Mouse (Mus musculus) liver, embryonic 11.5 days (tissue): ENCODE measurements around the gene Vwa8. TPM values are rescaled to one million over a fixed set of nuclear protein-coding genes. Genes with fewer than 3 reads are reported as not detected.

ENCODE experiments used
- ATAC-seq: fragments of 200-750 bp; cut with Nextera tagmentation; replicated peaks from 2 replicates; pipeline ENCODE4 v1.8.0; 2017; ENCODE audit warnings: moderate number of reproducible peaks, mild to moderate bottlenecking, moderate TSS enrichment, moderate library complexity; ENCODE audit not compliant: low FRiP score
- DNase-seq: peaks from one replicate; pipeline ENCODE4 v3.0.0-alpha.2; 2017; ENCODE audit warnings: low spot score
- H3K27ac ChIP-seq: fragments of 300-500 bp; sonication (generic); 2 replicates; pipeline ENCODE4 v1.5.1; 2014; ENCODE audit warnings: mild to moderate bottlenecking, low read depth, low read length, control low read depth
- H3K27me3 ChIP-seq: fragments of 300-500 bp; sonication (generic); replicated peaks from 2 replicates; pipeline ENCODE4 v1.6.1; 2014; ENCODE audit warnings: low read length, mixed read lengths; ENCODE audit not compliant: control insufficient read depth, insufficient read depth
- H3K36me3 ChIP-seq: fragments of 300-500 bp; sonication (generic); 2 replicates; pipeline ENCODE4 v1.6.1; 2014; ENCODE audit warnings: mild to moderate bottlenecking, low read length, moderate library complexity, mixed read lengths; ENCODE audit not compliant: control insufficient read depth, insufficient read depth
- H3K4me1 ChIP-seq: fragments of 300-500 bp; sonication (generic); replicated peaks from 2 replicates; pipeline ENCODE4 v1.6.1; 2014; ENCODE audit warnings: low read length, mixed read lengths; ENCODE audit not compliant: control insufficient read depth, insufficient read depth
- H3K4me2 ChIP-seq: fragments of 300-500 bp; sonication (generic); 2 replicates; pipeline ENCODE4 v1.6.1; 2014; ENCODE audit warnings: mild to moderate bottlenecking, control low read depth, moderate library complexity
- H3K4me3 ChIP-seq: fragments of 300-500 bp; sonication (generic); 2 replicates; pipeline ENCODE4 v1.5.1; 2014; ENCODE audit warnings: low read depth, low read length, control low read depth
- H3K9ac ChIP-seq: fragments of 300-500 bp; sonication (generic); 2 replicates; pipeline ENCODE4 v1.6.1; 2014; ENCODE audit warnings: low read depth, low read length, control low read depth
- H3K9me3 ChIP-seq: fragments of 300-500 bp; sonication (generic); 2 replicates; pipeline ENCODE4 v1.6.1; 2016; ENCODE audit warnings: low read length, inconsistent platforms, mixed read lengths; ENCODE audit not compliant: control insufficient read depth
- WGBS: fragments of 180-500 bp; shearing (Covaris S2); extraction: QIAGEN DNeasy Blood & Tissue Kit; methylation state at CpG from one replicate; pipeline ENCODE4 v1.1.7; 2014; 5-methylcytosine and 5-hydroxymethylcytosine counted together
- polyA plus RNA-seq: library from polyadenylated mRNA; unstranded; fragments of >200 nt; fragmentation: Nextera tagmentation; extraction: Ambion mirVana; gene quantifications from 2 replicates; pipeline ENCODE4 v1.2.1, GENCODE M21; 2014

The Vwa8 gene
- polyA plus RNA-seq, 1 experiment from 2014 or later: 12.6 TPM

- no peaks in the 10 kb centered on the region for H3K9me3 ChIP-seq
- WGBS: 85% methylated on average over 3 of the region's 3 CpGs
Measured at GRCm38 (mm10) chr14:79028996-79029575, 180.2 kb downstream of the Vwa8 start.

GRCm38 (mm10) chr14:79030715-79031114, 181.9 kb downstream of the Vwa8 start:
- H3K9ac ChIP-seq: no peak overlapping the region
- no peak overlapping the region for H3K4me3 ChIP-seq
- no peaks in the 10 kb centered on the region for H3K4me1 ChIP-seq
- DNase-seq: no peak
- H3K27ac ChIP-seq: no peak overlapping the region
- no peaks in the 10 kb centered on the region for H3K27me3 ChIP-seq
- no peaks in the 10 kb centered on the region for H3K36me3 ChIP-seq
- H3K9me3 ChIP-seq: no peaks in the 10 kb centered on the region
- 86% methylated on average over 3 of the region's 3 CpGs for WGBS
- no peak overlapping the region for H3K4me2 ChIP-seq
- ATAC-seq: no peak

More at GRCm38 (mm10) chr14:79028996-79029575, 180.2 kb downstream of the Vwa8 start:
- Histone ChIP-seq H3K4me2 (no peak overlapping the region), H3K9ac (no peak overlapping the region), H3K36me3 (no peaks in the 10 kb centered on the region), H3K4me1 (no peaks in the 10 kb centered on the region), H3K4me3 (no peak overlapping the region), H3K27ac (no peak overlapping the region), H3K27me3 (no peaks in the 10 kb centered on the region)
- no peak for ATAC-seq
- no peak for DNase-seq

- WGBS: 86% methylated on average over 8 of the region's 8 CpGs
- Histone ChIP-seq H3K27ac (no peak overlapping the region), H3K4me1 (no peaks in the 10 kb centered on the region), H3K9ac (no peak overlapping the region), H3K4me2 (no peak overlapping the region), H3K27me3 (no peaks in the 10 kb centered on the region), H3K4me3 (no peak overlapping the region), H3K36me3 (no peaks in the 10 kb centered on the region), H3K9me3 (no peaks in the 10 kb centered on the region)
- ATAC-seq (no peak), DNase-seq (no peak)
Measured at GRCm38 (mm10) chr14:79031230-79031740, 182.4 kb downstream of the Vwa8 start.

- no peak overlapping the region for H3K4me2 ChIP-seq
- H3K36me3 ChIP-seq: no peaks in the 10 kb centered on the region; the same call in 1 of the 2 replicates
- H3K4me3 ChIP-seq: no peak overlapping the region
- no peaks in the 10 kb centered on the region for H3K9me3 ChIP-seq
- H3K27me3 ChIP-seq: no peaks in the 10 kb centered on the region
- H3K9ac ChIP-seq: no peak overlapping the region
- H3K27ac ChIP-seq: no peak overlapping the region
- no peak for DNase-seq
- no peaks in the 10 kb centered on the region for H3K4me1 ChIP-seq
- no peak for ATAC-seq
- 51% methylated on average over 6 of the region's 6 CpGs for whole genome bisulfite sequencing
Measured at GRCm38 (mm10) chr14:79033396-79033795, 184.5 kb downstream of the Vwa8 start.

- Histone ChIP-seq H3K36me3 (no peaks in the 10 kb centered on the region; the same call in 1 of the 2 replicates), H3K27me3 (no peaks in the 10 kb centered on the region), H3K9ac (no peak overlapping the region), H3K4me2 (no peak overlapping the region), H3K4me3 (no peak overlapping the region), H3K9me3 (no peaks in the 10 kb centered on the region), H3K4me1 (no peaks in the 10 kb centered on the region), H3K27ac (no peak overlapping the region)
- no peak for DNase-seq
- ATAC-seq: no peak
- WGBS: 64% methylated on average over 9 of the region's 9 CpGs
Measured at GRCm38 (mm10) chr14:79034511-79034913, 185.7 kb downstream of the Vwa8 start.

GRCm38 (mm10) chr14:79035575-79035974, 186.7 kb downstream of the Vwa8 start:
- no peaks in the 10 kb centered on the region for H3K9me3 ChIP-seq
- no peak overlapping the region for H3K4me2 ChIP-seq
- H3K27me3 ChIP-seq: no peaks in the 10 kb centered on the region
- WGBS: 91% methylated on average over 9 of the region's 9 CpGs
- no peak for DNase-seq
- H3K27ac ChIP-seq: no peak overlapping the region
- H3K36me3 ChIP-seq: no peaks in the 10 kb centered on the region; the same call in 1 of the 2 replicates
- H3K4me1 ChIP-seq: no peaks in the 10 kb centered on the region
- H3K9ac ChIP-seq: no peak overlapping the region
- no peak overlapping the region for H3K4me3 ChIP-seq
- no peak for ATAC-seq

GRCm38 (mm10) chr14:79047186-79047585, 198.3 kb downstream of the Vwa8 start:
- H3K4me1 ChIP-seq: no peaks in the 10 kb centered on the region
- ATAC-seq (no peak), DNase-seq (no peak)
- whole genome bisulfite sequencing: 71% methylated on average over 2 of the region's 2 CpGs
- H3K36me3 ChIP-seq: no peaks in the 10 kb centered on the region
- H3K9ac ChIP-seq: no peak overlapping the region
- H3K4me3 ChIP-seq: no peak overlapping the region
- no peak overlapping the region for H3K4me2 ChIP-seq
- no peaks in the 10 kb centered on the region for H3K9me3 ChIP-seq
- H3K27ac ChIP-seq: no peak overlapping the region
- no peaks in the 10 kb centered on the region for H3K27me3 ChIP-seq

GRCm38 (mm10) chr14:79047956-79048355, 199.1 kb downstream of the Vwa8 start:
- H3K36me3 ChIP-seq: no peaks in the 10 kb centered on the region
- ATAC-seq (no peak), DNase-seq (no peak)
- no peak overlapping the region for H3K4me3 ChIP-seq
- H3K4me2 ChIP-seq: no peak overlapping the region
- H3K27ac ChIP-seq: no peak overlapping the region
- no peaks in the 10 kb centered on the region for H3K4me1 ChIP-seq
- WGBS: 78% methylated on average over 6 of the region's 6 CpGs
- H3K27me3 ChIP-seq: no peaks in the 10 kb centered on the region
- no peak overlapping the region for H3K9ac ChIP-seq
- no peaks in the 10 kb centered on the region for H3K9me3 ChIP-seq

GRCm38 (mm10) chr14:79049544-79049943, 200.7 kb downstream of the Vwa8 start:
- H3K36me3 ChIP-seq: no peaks in the 10 kb centered on the region
- H3K9ac ChIP-seq: no peak overlapping the region
- H3K9me3 ChIP-seq: no peaks in the 10 kb centered on the region
- ATAC-seq (no peak), DNase-seq (no peak)
- no peak overlapping the region for H3K4me2 ChIP-seq
- no peak overlapping the region for H3K4me3 ChIP-seq
- no peaks in the 10 kb centered on the region for H3K27me3 ChIP-seq
- 79% methylated on average over 11 of the region's 11 CpGs for WGBS
- H3K4me1 ChIP-seq: no peaks in the 10 kb centered on the region
- H3K27ac ChIP-seq: no peak overlapping the region
